Mouse (Mus musculus) limb, embryonic 15.5 days (tissue): ENCODE measurements at regions not wholly inside any gene's neighbourhood (a gene's known extent, or its start where the extent isn't known, plus 50 kb on each side); places are given as distances from the start of the nearest gene placed in this dataset.

ENCODE experiments used
- ATAC-seq: fragments of 200-750 bp; cut with Nextera tagmentation; 2 replicates; pipeline ENCODE4 v1.8.0; 2017; ENCODE audit warnings: low read depth, moderate TSS enrichment; ENCODE audit not compliant: insufficient number of reproducible peaks, low FRiP score, low TSS enrichment
- H3K27ac ChIP-seq: fragments of 300-500 bp; sonication (generic); 2 replicates; pipeline ENCODE4 v1.5.1; 2015; ENCODE audit warnings: moderate library complexity, mild to moderate bottlenecking, inconsistent platforms
- H3K27me3 ChIP-seq: fragments of 300-500 bp; sonication (generic); 2 replicates; pipeline ENCODE4 v1.6.1; 2015; ENCODE audit warnings: inconsistent platforms
- H3K36me3 ChIP-seq: fragments of 300-500 bp; sonication (generic); 2 replicates; pipeline ENCODE4 v1.6.1; 2015; ENCODE audit warnings: inconsistent platforms
- H3K4me1 ChIP-seq: fragments of 300-500 bp; sonication (generic); 2 replicates; pipeline ENCODE4 v1.6.1; 2015; ENCODE audit warnings: inconsistent platforms
- H3K4me2 ChIP-seq: fragments of 300-500 bp; sonication (generic); 2 replicates; pipeline ENCODE4 v1.6.1; 2015; ENCODE audit warnings: mild to moderate bottlenecking, inconsistent platforms
- H3K4me3 ChIP-seq: fragments of 300-500 bp; sonication (generic); 2 replicates; pipeline ENCODE4 v1.5.1; 2015; ENCODE audit warnings: mild to moderate bottlenecking, inconsistent platforms
- H3K9ac ChIP-seq: fragments of 300-500 bp; sonication (generic); 2 replicates; pipeline ENCODE4 v1.6.1; 2015; ENCODE audit warnings: inconsistent platforms
- H3K9me3 ChIP-seq: fragments of 300-500 bp; sonication (generic); 2 replicates; pipeline ENCODE4 v1.6.1; 2016; ENCODE audit warnings: inconsistent platforms
- WGBS: fragments of 180-500 bp; shearing (Covaris S2); methylation state at CpG from one replicate; pipeline ENCODE4 v1.1.7; 2015; 5-methylcytosine and 5-hydroxymethylcytosine counted together

DNA sequence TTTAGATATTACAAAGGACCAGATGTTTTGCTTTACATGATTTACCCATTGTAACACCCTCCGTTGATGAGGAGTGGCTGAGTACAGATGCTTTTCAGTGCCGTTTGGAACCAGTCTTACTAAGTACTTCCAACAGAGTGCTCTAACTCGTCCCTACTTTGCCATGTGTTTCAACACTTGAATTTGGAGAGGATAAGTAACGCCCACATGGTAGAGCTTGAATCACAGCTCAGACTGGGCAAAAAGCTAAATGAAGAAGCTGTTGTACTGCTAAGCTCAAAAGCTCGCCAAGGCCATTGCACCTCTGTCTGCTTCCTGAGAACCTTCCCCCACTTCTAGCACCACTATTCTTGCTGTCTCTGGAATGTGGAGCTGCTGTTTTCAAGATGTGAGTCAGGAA is 471.1 kb downstream of the Nfib start:
- WGBS = 57% methylated on average over 5 of the region's 5 CpGs
- no peak for ATAC-seq

DNA sequence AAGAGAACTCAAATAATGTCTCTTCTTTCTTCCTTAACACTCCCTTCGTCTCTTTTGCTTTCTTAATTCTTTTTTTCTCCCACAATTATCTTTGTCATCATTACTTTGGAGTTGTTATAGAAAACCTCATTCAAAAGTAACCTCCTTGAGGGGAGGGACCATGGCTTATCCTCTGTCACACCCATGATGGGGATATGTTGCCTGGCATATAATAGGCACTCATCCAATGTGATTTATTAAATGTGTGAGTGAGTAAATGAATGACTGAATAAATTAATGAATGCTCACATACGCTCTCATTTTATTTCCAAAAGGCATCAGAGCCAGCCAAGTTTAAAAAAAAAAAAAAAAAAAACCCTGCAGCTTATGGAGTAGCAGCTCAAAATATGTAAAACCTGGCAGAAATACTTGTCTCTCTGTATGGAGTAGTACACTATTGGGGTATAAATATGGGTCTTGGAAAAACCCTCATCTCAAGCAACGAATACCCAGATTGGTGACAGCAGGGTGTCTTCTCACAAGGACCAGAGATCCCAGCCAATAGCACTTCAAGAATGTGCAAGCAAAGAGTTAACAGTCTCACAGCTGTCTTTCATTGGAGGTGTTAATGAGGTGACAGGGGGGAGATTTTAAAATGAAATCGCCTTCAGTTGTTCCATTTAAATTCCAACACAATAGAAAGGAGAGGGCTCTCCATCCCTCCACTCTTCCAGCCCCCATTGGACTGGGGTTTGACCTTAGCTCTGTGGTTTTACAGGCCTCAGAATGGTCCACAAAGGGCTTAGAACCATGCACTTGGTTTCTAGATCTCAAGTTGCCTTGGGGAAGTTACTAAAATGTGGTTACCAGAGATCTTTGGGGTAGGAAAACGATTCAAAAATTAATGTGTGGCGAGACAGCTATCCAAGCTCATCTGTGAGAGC is 479.1 kb downstream of the Nfib start:
- H3K9ac ChIP-seq = no peak overlapping the region
- peaks cover 13% of the 10 kb centered on the region for H3K4me1 ChIP-seq
- WGBS = 36% methylated on average over 6 of the region's 6 CpGs
- H3K4me3 ChIP-seq = no peak overlapping the region
- peak; percentile 65 for ATAC-seq
- H3K4me2 ChIP-seq = no peak overlapping the region
- H3K9me3 ChIP-seq = no peaks in the 10 kb centered on the region
- H3K36me3 ChIP-seq = no peaks in the 10 kb centered on the region
- H3K27me3 ChIP-seq = no peaks in the 10 kb centered on the region
- peak overlapping the region; percentile 72 for H3K27ac ChIP-seq

More for the DNA sequence above, 471.1 kb downstream of the Nfib start:
- no peak overlapping the region for H3K27ac ChIP-seq
- no peak overlapping the region for H3K9ac ChIP-seq
- no peaks in the 10 kb centered on the region for H3K27me3 ChIP-seq
- no peak overlapping the region for H3K4me2 ChIP-seq
- H3K36me3 ChIP-seq = 0 out of 2 replicates have a peak, but pooled peaks cover 4% of the 10 kb centered on the region
- no peaks in the 10 kb centered on the region for H3K4me1 ChIP-seq
- peaks cover 4% of the 10 kb centered on the region; the same call in 1 of the 2 replicates for H3K9me3 ChIP-seq
- no peak overlapping the region for H3K4me3 ChIP-seq

DNA sequence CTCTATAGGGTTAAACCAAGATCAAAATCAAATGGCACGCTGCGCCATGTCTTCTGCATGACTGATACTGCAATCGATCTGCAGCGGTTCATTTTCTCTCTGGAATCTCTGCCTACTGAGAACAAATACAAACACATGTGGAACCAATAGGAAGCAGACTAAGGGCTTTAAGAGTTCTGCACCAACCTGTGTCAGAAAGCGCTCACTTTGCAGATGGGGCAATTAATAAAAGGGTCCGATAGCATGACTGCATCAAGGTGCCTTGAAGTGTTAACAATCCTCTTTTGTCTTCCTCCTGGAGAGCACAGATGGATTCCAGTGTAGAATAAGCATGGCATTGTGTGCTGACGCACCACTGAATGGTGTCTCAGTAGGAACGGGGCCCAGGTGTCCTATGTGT is 484.8 kb downstream of the Nfib start:
- Histone ChIP-seq H3K4me3 (no peak overlapping the region), H3K36me3 (no peaks in the 10 kb centered on the region), H3K4me2 (no peak overlapping the region), H3K9me3 (no peaks in the 10 kb centered on the region), H3K27me3 (no peaks in the 10 kb centered on the region), H3K9ac (no peak overlapping the region), H3K27ac (no peak overlapping the region), H3K4me1 (peaks cover 7% of the 10 kb centered on the region; the same call in 1 of the 2 replicates)
- 48% methylated on average over 8 of the region's 8 CpGs for WGBS
- ATAC-seq = no peak

DNA sequence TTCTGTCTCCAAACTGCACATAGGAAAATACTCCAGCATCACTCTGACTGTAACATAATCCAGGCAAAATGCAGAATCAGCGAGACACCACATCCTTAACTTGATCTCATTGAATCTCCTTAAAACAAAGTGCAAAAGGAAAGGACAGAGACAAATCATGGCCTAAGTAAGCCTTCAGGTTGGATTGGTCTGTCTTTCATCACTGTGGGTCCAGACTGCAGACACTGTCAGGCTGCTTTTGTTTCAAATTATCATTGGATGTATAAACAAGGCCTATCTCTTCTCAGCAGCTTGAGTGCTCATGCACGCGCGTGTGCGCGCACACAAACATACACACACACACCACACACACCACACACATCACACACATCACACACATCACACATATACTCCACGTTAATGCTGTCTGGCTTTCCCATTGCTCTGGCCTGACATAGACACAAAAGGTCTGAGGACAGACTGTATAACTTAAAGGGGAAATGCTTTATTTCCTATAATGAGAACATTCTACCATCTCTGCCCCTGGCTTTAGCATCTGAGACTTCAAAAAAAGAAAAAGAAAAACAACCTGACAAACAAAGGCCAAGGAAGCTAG is 485.3 kb downstream of the Nfib start:
- WGBS = 72% methylated on average over 7 of the region's 7 CpGs
- ATAC-seq = no peak

DNA sequence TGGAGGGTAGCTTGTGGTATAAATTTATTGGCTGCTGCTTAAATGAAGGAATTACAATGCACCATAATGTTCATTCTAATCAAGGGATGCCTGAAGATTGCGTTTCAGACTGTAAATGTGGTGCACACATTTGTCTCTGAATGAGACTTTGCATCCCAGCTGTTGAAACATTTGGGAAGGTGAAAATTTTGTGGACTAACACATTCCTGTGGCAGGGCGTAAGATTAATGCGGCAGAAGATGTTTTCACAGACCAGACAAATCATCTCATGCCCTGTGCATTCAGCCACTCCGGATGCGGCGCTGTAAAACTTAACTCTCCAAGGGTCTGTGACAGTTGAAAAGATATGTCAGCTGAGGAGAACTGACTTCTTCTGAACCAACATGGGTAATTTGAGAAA is 486.9 kb downstream of the Nfib start:
- 54% methylated on average over 6 of the region's 6 CpGs for WGBS
- peaks cover 5% of the 10 kb centered on the region; the same call in 1 of the 2 replicates for H3K4me1 ChIP-seq
- no peaks in the 10 kb centered on the region for H3K27me3 ChIP-seq

More for the DNA sequence above, 485.3 kb downstream of the Nfib start:
- no peak overlapping the region for H3K27ac ChIP-seq
- no peak overlapping the region for H3K9ac ChIP-seq
- no peaks in the 10 kb centered on the region for H3K36me3 ChIP-seq
- no peaks in the 10 kb centered on the region for H3K27me3 ChIP-seq
- no peak overlapping the region for H3K4me3 ChIP-seq
- no peaks in the 10 kb centered on the region for H3K9me3 ChIP-seq
- no peak overlapping the region for H3K4me2 ChIP-seq
- H3K4me1 ChIP-seq = peaks cover 5% of the 10 kb centered on the region; the same call in 1 of the 2 replicates

DNA sequence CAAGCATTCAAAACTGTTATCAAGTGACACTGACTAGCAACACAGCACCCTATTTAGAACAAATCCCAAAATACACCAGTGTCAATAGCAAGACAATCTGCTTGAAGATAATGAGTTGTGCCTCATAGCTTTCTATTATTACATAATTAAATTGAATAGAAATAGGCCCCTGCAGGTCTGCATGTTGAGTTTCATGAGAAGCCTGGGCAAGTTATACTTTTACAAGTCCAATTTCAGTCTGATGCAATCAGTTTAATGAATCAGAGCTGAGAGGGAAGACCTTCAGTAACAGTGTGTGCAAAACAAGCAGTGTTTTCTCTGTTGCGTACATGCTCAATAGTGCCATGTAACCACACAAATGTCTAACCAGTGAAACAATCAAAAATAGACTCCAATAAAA is 498.5 kb downstream of the Nfib start:
- Histone ChIP-seq H3K4me3 (no peak overlapping the region), H3K4me1 (no peaks in the 10 kb centered on the region), H3K27me3 (no peaks in the 10 kb centered on the region), H3K4me2 (no peak overlapping the region), H3K9ac (no peak overlapping the region), H3K27ac (no peak overlapping the region), H3K9me3 (no peaks in the 10 kb centered on the region), H3K36me3 (no peaks in the 10 kb centered on the region)
- WGBS = 96% methylated on average over 1 of the region's 1 CpGs
- no peak for ATAC-seq

More for the DNA sequence above, 486.9 kb downstream of the Nfib start:
- Histone ChIP-seq H3K4me3 (no peak overlapping the region), H3K9ac (no peak overlapping the region), H3K4me2 (no peak overlapping the region), H3K9me3 (no peaks in the 10 kb centered on the region), H3K27ac (no peak overlapping the region), H3K36me3 (no peaks in the 10 kb centered on the region)
- no peak for ATAC-seq

DNA sequence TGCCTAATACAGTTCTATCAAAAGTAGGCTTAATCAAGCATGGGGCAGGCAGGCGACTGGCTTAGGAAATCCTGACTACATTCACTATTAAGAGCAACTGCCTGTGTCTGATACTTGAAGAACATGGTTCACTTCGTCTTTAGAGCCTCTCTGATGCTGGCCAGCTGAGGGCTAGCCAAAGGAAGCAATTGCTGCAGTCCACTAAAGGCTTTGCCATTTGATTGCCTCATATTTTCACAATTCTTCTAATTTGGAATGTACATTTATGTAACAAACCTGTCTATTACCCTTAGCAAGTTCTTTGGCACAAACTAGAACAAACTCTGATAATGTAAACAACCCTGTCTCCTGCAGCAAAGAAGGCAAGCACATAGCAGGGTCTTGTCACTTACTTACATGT is 505.2 kb downstream of the Nfib start:
- Histone ChIP-seq H3K27ac (no peak overlapping the region), H3K36me3 (no peaks in the 10 kb centered on the region), H3K27me3 (no peaks in the 10 kb centered on the region), H3K9ac (no peak overlapping the region), H3K4me2 (no peak overlapping the region), H3K4me3 (no peak overlapping the region), H3K4me1 (peaks cover 17% of the 10 kb centered on the region), H3K9me3 (no peaks in the 10 kb centered on the region)
- 80% methylated on average over 2 of the region's 2 CpGs for WGBS
- no peak for ATAC-seq

DNA sequence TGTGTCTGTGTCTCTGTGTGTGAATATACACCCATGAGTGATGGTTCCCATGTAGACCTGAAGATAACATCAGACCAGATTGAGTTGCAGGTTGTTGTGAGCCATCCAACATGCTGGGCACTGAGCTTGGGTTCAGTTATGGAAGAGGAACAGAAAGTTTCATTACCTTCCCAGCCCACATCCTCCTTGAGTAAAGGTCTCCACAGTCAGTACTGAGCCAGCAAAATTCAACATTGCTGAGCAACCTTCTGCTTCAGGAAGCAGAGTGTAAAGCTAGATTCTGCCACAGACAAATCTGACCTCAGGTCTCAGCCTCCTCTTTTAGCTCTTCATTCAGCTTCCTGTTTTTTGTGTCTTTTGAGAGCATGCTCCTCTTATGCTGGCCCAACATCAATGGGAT is 506.4 kb downstream of the Nfib start:
- no peaks in the 10 kb centered on the region for H3K36me3 ChIP-seq
- no peak for ATAC-seq
- no peak overlapping the region for H3K4me3 ChIP-seq
- peaks cover 17% of the 10 kb centered on the region for H3K4me1 ChIP-seq
- no peak overlapping the region for H3K9ac ChIP-seq
- no peaks in the 10 kb centered on the region for H3K27me3 ChIP-seq
- H3K27ac ChIP-seq = no peak overlapping the region
- no peak overlapping the region for H3K4me2 ChIP-seq
- no peaks in the 10 kb centered on the region for H3K9me3 ChIP-seq

DNA sequence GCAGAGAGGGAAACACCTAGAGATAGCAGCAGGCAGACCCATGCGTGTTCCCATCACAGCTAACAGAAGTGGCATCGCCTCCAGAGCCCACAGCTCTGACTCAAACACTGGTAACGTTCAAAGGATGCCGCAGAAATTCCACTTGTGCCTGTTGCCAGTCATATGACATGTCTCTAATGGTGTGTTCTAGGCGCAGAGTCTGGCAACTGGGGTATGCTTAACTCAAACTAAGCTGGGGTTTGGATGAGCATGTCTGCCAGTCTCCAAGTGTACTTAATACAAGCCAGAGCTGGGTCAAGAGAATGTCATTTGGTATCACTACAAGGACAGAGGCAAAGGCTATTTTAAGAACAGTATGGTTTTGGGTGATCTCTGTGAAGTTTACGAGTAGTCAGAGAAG is 507.9 kb downstream of the Nfib start:
- Histone ChIP-seq H3K27me3 (no peaks in the 10 kb centered on the region), H3K4me3 (no peak overlapping the region), H3K27ac (peak overlapping the region; percentile 51), H3K36me3 (no peaks in the 10 kb centered on the region), H3K9ac (no peak overlapping the region), H3K4me2 (no peak overlapping the region), H3K9me3 (no peaks in the 10 kb centered on the region), H3K4me1 (peaks cover 17% of the 10 kb centered on the region)
- peak; percentile 30; the same call in 1 of the 2 replicates for ATAC-seq
- 60% methylated on average over 6 of the region's 6 CpGs for WGBS

DNA sequence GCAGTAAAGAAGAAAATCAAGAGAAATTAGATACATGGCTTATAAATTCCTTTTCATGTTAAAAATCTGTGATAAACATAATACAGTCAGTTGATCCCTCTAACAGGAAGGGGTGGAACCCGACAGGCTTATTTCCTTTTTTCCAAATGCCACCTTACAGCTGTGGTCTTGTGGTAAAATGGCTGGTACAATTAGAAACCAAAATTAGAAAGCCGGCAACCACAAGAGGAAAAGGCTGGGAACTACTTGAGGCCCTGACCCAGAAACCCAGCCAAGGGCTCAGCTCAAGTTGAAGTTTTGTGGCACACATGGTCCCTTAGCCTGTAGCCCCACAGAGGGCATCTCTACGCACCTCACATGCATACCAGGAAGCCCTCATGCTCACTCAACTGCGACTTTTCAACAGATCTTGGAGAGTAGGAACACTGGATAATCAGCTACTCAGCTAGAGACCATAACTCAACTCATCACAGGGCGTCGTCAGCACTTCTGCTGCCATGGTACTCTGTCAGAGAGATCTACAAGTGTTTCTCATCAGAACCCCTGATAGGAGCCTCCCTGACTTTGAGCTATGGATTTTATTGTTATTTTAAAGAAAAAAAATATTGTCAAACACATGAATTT is 509.4 kb downstream of the Nfib start:
- H3K4me1 ChIP-seq = peaks cover 17% of the 10 kb centered on the region
- H3K27me3 ChIP-seq = no peaks in the 10 kb centered on the region
- peak overlapping the region; percentile 71; the same call in 1 of the 2 replicates for H3K27ac ChIP-seq
- H3K4me2 ChIP-seq = no peak overlapping the region
- no peaks in the 10 kb centered on the region for H3K9me3 ChIP-seq
- no peaks in the 10 kb centered on the region for H3K36me3 ChIP-seq
- WGBS = 47% methylated on average over 6 of the region's 6 CpGs
- ATAC-seq = 0 out of 2 replicates have a peak, but pooled peaks have one; percentile 55
- H3K4me3 ChIP-seq = no peak overlapping the region
- no peak overlapping the region for H3K9ac ChIP-seq

DNA sequence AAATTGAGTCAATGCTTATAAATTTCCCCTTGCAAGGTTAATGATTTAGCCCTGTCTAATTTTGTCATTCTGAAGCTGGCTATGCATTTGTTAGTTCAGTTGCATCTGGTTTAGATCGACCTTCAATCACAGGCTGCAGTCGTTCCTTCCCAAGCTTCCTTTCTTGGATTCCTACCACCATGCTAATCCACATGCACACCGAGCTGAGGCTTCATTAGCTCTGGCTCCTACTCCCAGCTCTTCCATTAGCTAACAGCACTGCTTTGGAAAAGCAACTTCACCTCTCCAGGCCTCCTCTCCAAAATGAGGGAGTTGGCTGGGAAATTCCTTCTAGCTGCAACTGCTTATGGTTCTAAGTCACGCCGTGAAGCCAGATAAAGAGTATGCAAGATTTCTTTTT is 511.6 kb downstream of the Nfib start:
- Histone ChIP-seq H3K36me3 (no peaks in the 10 kb centered on the region), H3K27me3 (no peaks in the 10 kb centered on the region), H3K4me1 (peaks cover 17% of the 10 kb centered on the region), H3K9me3 (no peaks in the 10 kb centered on the region), H3K4me3 (no peak overlapping the region), H3K27ac (peak overlapping the region; percentile 47), H3K4me2 (no peak overlapping the region), H3K9ac (no peak overlapping the region)
- no peak for ATAC-seq
- whole genome bisulfite sequencing = 39% methylated on average over 5 of the region's 5 CpGs

DNA sequence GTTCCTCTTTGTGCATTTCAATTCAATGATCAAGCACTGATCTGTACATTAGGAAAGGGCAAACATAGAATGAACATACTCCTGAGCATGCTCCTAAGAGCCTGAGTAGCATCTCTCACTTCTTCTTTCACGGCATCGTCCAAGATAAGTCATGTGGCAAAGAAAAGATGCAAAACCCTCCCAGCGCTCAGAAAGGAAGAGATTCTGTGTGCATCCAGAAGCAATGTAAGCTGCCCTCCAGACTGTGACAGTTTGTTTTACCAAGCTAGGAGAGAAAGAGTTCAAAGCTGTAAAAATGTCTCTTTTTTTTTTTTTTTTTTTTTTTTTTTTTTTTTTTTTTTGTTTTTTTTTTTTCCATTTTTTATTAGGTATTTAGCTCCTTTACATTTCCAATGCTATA is 518.7 kb downstream of the Nfib start:
- 92% methylated on average over 3 of the region's 3 CpGs for WGBS
- H3K4me2 ChIP-seq = no peak overlapping the region
- no peaks in the 10 kb centered on the region for H3K36me3 ChIP-seq
- H3K27ac ChIP-seq = no peak overlapping the region
- no peaks in the 10 kb centered on the region for H3K9me3 ChIP-seq
- no peaks in the 10 kb centered on the region for H3K4me1 ChIP-seq
- no peak overlapping the region for H3K4me3 ChIP-seq
- H3K9ac ChIP-seq = no peak overlapping the region
- ATAC-seq = no peak
- no peaks in the 10 kb centered on the region for H3K27me3 ChIP-seq
